Mouse (Mus musculus) left cerebral cortex, adult 8-10 months (tissue): Measurements from ENCODE around the gene Folr2. TPM values are rescaled to one million over a fixed set of nuclear protein-coding genes. Genes with fewer than 3 reads are reported as not detected.

Experiments used
- DNase-seq, 2 experiments: peaks; one replicate each; pipeline ENCODE4 v3.0.0; 2022; ENCODE audit warnings: low spot score in 2 of 2
- total RNA-seq, 4 experiments: library from RNA; stranded (reverse); gene quantifications; 2 replicates each; pipeline ENCODE4 v1.2.4; 2022

Folr2 gene
- total RNA-seq = under 1 TPM in 1 of 4 experiments, not detected in 3; 0.55 TPM

DNA sequence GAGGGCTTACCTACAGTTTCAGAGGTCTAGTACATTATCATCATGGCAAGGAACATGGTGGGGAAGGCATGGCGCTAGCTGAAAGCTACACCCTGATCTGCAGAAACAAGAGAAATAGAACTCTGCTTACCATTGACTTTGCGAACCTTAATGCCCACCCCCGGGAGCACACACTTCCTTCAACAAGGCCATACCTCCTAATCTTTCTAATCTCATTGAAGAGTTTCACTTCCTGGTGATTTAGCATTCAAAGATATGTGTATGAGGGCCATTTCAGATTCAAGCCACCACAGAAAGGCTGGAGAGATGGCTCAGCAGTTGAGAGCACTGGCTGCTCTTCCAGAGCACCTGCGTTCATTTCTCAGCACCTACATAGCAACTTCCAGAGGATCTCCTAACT lies at the start of gene Folr2:
Folr2 (minus strand) TSS at position 101 of the 400 bp plus-strand sequence.
- no peak for DNase-seq

DNA sequence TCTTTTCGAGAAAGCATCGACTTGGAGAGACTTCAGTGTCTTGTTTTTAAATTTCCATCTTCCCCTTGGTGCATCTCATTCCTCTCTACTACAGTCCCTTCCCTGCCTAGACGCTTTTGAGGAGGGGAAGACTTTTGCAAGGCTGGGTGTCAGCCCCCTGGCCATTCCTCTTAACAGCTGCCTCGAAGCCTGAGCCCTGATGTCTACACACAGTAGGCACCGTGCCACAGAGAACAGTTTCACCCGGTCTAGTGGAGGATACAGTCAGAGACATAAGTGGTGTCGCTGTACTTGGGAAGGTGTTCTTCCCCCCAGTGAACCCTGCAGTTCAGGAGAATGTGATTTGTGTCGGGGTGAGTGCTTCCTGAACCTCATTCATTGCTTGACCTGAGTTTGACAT lies 49.7 kb upstream of the Folr2 start:
- no peak for DNase-seq

DNA sequence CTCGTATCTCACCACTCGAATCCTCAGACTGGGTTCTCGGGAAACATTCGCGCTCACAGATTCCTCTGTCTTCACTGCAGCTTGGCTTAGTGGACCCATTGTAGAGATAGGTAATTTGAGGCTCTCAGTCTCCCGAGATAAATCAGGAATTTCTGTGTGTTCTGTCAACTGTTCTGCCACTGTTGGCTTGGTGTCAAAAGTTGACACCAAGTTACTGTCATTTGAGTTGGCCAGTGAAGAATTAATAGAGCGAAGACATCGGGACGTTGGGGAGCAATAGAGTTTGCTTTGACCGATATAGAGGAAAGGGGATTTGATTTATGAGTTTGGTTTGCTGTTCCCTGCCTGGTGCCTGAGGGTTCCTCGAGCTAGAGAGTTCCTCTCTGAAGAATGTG lies 49.3 kb upstream of the Folr2 start, which contains the start of gene Tomt:
Tomt (minus strand) TSS at position 73 of the 395 bp plus-strand sequence.
- no peak for DNase-seq

DNA sequence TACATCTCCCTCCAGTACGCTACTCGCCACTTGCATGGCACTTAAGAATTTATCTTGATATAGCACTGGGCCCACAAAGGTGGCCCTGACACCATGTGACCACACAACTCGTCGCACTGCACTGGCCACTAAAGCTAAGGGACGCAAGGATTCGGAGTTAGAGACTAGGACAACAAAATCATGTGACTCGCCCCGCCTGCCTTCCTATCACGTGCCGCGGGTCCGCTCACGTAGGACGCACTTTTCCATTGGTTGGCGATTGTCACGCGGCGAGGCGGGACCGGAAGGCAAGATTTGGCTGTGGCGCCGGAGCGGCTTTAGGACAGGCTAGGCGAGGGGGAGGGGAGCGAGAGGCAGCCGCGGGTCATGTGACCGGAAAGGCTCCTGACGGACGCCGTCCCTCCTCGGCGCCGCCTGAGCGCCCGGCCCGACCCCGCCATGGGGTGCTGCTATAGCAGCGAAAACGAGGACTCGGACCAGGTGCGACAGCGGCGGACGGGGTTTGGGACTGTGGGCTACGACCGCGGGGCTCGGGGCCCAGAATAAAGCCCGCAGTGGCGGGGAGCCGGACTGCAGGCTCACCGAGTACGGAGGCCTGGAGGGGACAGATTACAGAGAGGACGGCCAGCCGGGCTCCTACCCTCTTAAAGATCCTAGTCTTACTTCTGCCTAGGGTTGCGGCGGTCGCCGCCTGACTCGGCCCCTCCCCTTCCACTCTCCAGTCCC lies 48.7 kb upstream of the Folr2 start, which contains the start of gene Lamtor1:
Lamtor1 (plus strand) TSS at position 344 of the 726 bp plus-strand sequence.
- DNase-seq = peak; percentile 95 to 100

DNA sequence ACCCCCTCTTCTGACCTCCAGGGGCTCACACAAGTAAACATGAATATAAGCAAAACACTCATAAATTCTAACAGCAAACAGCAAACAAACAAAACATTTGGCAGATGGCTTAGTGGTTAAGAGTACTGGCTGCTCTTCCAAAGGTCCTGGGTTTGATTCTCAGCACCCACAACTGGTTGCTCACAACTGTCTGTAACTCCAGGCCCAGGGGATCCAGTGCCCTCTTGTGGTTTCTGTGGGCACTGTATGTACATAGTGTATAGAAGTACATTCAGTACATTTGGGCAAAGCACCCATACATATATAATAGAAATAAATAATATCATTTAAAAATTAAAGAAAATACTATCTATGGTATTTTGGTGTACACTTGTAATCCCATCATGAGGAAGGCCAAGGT lies 45.9 kb upstream of the Folr2 start:
- DNase-seq = no peak

DNA sequence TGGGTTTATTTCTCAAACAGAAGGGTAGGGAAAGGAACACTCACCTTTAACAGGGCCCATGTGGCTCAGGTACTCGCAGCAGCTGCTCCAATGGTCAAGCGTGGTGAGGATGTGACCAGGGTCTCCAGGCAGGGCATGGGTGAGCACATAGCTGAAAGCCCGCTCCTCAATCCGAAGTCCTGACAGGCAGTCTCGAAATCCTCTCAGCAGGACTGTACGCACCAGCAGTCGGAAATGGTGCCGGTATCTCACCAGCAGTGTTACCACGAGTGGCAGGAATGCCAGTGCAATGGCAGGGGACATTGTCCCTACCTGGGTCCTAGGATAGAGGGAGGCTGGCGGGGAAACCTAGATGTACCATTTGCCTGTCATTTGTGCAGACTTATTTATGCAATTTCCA lies 45.0 kb upstream of the Folr2 start:
- no peak for DNase-seq

DNA sequence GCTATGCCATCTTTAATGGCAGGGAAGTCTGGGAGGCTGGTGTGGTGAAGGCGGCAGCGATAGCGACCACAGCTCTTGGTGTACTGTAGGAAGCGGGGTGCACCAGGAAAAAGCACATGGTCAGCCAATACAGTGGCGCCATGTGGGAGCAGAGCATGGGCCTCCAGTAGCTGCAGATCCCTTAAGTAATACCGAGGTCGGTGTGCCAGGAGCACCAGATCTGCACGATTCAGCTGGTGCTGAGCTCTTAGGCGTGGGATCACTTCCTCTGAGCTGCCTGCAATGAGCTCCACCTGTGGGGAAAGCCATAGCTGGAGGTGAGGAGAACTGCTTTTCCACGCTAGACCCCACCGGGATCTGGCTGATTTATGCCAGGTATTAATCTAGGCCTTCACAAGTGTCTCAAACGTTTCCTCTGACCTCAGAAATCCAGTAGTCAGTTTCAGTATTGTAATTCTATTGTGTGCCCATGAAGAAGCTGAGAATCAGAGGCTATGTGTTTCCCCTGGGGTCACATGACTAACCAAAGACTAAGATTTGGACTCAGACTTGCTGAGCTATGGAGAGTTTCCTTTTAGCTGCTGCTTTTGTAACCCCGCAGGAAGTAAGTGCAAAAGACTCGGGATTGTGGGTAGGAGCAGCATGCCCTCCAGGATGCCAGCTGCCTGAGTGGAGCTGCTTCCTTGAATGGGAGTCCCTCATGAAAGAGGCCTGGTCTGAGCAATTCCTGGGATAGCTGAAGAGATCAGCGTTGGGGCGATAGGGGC lies 43.5 kb upstream of the Folr2 start:
- no peak for DNase-seq

DNA sequence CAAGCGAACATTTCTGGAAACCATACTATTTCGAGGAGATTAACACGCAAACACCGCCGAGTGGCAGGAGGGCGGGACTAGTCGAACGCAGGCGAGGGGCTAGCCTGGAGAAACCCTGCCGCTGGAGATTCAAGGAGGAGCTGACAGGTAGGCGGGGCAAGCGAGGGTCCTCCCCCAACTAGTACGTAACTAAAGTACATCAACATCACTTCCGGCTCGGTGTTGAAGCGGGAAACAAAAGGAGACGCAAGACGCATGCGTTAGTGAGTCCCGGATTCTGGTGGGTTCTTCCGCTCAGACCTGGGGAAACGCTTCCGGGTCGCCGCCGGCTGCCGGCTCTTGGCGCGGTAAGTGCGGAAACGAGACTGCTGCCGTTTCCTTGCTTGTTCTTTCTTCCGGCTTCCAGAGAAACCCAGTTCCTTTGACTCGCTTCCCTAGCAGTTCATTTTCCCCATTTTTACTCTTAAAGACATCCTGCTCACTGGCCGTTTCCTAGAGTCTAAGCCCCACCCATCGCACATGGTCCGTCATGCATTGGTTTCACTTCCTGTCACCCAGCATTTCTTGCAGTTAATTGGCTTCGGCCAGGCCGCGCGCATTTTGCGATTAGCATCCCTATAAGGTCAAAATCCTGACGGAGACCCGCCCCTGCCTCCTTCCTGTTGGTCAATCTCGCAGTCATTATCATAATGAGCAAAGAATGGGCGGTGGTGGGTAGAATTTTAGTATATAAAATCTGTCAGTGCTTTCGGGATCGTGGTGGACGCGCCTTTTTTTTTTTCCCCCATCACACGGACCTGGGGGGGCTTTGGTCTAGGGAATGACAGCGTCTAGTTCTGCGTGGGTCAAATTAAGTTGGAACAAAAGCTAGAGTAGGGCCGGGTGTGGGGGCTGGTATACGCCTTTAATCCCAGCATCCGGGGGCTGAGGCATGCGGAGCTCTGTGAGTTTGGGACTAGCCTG lies 39.4 kb upstream of the Folr2 start:
- peak; percentile 92 to 98 for DNase-seq

DNA sequence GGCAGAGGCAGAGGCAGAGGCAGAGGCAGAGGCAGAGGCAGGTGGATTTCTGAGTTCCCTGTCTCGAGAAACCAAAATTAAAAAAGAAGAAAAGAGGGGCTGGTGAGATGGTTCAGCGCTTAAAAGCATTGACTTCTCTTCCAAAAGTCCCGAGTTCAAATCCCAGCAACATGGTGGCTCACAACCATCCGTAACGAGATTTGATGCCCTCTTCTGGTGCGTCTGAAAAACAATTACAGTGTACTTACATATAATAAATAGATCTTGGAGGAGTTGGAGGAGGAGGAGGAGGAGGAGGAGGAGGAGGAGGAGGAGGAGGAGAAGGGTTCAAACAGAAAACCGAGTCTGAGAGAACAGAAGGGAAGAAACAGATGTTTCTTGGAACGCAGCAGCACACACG lies 38.7 kb upstream of the Folr2 start:
- DNase-seq = no peak

DNA sequence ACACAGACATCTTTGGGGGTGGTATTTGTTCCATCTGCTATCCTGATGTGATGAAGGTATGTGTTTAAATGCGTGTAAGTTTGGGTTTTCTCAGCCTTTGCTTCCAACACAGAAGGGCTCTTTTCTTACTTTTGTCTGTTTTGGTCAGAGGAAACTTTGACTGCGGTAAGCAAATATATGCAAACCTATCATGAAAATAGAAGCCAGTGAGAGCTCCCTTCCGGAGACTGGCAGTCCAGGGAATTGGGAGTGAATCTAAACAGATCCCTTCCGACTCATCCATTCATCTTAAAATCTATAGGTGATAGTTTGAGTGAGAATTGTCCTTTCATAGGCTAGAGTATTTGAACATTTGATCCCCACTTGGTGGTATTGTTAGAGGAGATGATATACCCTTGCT lies 31.5 kb upstream of the Folr2 start:
- no peak for DNase-seq

DNA sequence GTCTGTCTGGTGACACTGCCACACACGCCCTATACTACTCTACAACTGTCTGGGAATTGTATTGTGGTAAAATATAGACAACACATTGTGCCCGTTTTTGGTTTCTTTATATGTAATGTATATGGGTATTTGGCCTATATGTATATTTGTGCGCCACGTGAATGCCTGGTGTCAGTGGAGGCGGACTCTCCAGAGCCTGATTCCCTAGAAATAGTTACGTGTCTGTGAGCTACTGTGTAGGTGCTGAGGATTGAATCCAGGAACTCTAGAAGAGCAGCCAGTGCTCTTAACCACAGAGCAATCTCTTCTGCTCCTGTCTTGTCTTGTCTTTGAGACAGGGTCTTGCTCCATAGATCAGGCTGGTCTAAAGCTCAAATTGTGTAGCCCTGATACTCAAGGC lies 29.3 kb upstream of the Folr2 start:
- DNase-seq = no peak

DNA sequence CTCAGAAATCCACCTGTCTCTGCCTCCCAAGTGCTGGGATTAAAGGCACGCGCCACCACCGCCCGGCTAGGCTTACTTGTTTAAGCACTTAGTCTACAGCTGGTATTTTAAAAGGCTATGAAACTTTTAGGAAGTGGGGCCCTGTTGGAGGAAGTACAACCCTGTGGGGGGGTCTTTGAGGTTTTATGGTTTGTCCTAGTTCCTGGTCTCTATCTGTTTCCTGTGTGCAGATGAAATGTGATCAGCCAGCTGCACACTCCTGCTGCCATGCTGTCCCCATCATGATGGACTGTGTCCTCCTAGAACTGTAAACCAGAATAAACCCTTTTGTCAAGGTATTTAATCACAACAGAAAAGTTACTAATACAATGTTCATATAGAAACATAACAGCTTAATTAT lies 27.2 kb upstream of the Folr2 start:
- no peak for DNase-seq

DNA sequence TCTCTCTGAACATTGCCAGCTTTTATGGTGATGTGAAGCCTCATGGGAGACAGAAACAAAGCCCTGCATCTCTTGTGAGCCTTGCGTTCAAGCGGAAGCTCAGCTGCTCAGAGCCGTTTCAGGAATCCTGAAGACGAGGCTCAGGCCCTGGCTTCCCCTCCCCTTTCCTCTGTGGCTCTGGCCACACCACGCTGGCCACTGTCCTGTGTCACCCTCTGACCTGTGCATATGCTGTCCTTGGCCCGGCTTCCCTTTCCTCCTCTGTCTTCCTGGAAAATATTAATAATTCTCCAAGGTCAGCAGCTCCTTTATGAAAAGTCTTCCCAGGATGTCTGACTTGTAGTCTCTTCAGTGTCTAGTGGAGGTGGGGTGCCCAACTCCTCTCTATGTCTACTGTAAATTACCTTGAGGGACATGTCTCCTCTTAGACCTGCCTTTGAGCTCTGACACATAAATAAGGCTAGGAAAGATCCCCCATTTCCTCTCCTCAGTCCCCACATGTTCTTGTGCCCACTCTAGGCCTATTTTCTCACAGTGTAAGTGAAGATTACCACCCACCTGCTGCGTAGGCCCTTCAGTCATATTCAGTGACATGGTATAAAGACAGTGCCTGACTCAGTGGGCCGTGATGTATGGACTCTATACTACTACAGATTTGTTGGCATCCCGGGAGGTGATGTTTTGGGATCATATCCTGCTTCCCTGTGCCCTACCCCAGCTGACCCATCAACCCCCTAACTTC lies 25.6 kb upstream of the Folr2 start:
- no peak for DNase-seq

DNA sequence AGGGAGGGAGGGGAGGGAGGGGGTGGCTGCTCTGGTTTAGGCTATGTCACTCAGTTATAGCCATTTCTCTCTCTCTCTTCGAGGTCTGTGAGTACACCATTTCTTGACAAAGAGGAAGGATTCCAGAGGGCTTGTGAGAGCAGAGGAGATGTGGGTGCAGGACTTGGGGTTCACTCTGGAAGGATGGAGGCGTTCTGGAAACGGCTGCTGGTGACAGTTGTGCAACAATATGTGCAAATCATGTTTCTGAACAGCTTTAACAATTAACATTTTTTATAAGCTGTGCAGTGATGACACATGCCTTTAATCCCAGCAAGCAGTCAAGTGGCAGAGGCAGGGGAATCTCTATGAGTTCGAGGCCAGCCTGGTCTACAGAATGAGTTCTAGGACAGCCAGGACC lies 23.9 kb upstream of the Folr2 start:
- no peak for DNase-seq

DNA sequence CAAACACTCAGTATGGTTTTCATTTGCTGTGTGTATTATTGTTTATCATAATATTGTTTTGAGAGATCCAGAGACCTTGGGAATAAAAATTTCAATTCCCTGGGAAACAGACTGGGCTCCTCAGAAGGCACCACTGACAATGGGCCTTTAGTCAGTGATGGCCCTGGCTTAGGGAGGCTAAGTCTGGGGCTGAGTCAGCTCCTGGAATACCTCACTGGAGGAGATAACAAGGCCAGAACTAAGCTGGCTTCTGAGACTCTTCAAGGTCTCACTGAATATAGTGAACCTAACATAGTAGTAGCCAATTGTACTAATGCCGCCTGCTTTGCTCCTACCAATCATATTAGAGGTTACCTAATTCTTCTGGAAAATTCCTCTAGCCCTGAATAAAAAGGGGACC lies 19.0 kb upstream of the Folr2 start:
- DNase-seq = no peak

DNA sequence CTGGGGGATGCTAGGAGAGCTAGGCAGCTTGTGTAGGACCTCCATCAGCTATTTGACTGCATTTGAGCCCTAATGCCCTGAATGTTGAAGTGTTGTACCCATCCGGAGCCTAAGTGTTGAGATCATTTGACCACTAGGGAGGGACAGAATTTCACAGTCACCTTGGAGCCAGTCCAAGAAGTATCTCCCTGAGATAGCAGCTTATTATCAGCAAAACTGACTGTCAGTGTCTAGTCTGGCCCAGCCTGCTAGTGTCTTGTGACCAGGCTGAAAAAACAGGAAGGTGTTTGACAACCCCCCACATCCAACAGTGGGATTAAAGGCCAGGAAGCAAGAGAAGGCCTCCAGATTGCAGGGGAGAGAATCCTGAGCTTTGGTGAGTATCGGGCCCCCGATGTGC lies 14.3 kb upstream of the Folr2 start:
- no peak for DNase-seq

DNA sequence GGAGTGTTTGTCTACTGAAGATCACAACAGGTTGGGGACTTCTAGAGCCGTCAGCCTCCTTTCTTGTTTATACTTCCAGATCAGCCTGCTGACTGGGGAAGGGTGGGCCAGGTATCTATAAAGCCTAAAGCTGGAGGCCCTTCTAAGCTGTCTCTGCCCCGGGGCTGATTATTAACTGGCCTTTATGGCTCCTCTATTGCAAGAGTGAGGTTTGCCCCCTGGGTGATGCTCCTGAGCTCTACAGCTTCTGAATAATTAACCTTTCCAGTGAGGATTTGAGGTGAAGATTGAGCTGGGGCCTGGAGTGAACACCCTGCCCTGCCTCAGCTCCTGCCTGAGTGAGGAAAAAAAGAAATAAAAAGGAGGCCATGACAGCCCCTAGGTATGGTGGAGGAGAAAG lies 13.6 kb upstream of the Folr2 start, which contains the start of gene Folr1:
Folr1 (minus strand) TSS at position 160 of the 400 bp plus-strand sequence.
- no peak for DNase-seq

DNA sequence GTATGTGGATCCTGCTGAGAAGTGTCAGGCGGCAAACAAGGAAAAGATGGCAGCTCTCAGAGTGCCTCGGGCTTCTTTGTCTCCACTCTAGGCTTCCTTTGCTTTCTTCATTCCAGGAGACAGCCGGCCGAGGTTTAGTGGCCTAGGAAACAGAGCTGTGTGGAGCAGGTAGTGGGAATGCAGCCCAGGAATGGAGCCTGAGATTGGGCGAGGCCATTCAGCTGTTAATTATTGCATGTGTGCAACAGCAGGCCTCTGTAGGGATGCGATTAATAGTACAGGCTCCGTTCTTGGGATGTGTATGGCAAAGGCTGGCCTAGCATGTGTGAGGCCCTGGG lies 12.1 kb upstream of the Folr2 start:
- no peak for DNase-seq

DNA sequence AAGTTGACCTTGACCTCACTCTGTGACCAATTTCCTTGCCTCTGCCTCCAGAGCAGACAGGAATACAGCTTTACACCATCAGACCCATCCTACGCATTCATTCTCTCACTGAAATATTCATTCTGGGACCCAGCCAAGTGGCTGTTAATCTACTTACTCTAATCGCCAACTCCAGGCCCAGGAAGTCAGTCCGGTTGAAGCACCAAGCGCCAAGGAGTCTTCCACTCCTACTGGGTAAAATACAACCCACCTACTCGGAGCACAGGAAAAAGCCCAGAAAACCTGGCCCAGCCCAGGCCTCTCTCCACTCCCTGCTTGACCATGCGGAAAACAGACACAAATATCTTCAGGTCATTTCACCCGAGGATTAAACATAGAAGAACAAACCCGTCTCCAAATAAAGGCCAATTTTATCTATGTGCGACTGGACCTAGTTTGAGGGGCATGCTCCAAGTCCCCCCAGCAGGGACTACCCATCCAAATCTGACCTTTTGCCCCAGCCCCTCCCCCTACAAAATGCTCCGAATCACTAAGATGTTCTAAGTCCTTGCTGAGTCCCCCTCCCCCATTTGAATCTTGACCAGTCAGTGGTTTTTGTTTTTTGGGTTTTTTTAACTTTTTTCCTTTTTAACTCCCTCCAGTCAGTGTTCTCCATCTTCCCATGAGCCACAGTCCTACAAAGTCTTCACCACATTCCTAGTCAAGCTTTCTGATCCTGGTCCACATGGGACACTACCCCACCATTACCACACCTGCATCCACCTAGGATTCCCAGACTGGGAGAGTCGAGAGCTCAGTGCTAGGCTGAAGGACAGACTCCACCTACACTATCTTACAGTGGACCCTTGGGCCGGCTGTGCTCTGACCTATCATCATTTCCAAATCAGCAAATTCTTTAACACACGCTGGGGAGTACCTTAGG lies 11.5 kb upstream of the Folr2 start:
- no peak for DNase-seq

DNA sequence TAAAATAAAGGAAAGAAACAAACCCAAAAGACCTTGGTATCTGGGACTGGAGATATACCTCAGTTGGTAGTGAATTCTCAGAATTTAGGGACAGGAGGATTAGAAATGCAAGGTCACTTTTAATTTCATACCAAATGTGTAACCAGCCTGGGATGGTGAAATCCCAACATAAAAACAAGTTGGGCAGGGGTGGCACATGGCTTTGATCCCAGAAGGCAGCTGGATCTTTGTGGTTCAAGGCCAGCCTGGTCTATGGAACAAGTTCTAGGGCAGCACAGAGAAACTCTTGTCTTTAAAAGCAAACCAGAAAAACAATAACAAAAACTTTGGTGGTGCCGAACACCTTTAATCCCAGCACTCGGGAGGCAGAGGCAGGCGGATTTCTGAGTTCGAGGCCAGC lies 10.5 kb upstream of the Folr2 start:
- DNase-seq = no peak
